Mouse (Mus musculus) embryonic facial prominence, embryonic 11.5 days (tissue): Measurements from ENCODE around the gene Zfp385c. TPM values are rescaled to one million over a fixed set of nuclear protein-coding genes. Genes with fewer than 3 reads are reported as not detected.

Experiments
- ATAC-seq: fragments of 200-750 bp; cut with Nextera tagmentation; replicated peaks from 2 replicates; pipeline ENCODE4 v1.8.0; 2017; ENCODE audit warnings: low read depth; ENCODE audit not compliant: insufficient number of reproducible peaks, low FRiP score, low TSS enrichment
- DNase-seq: peaks from one replicate; pipeline ENCODE4 v3.0.0-alpha.2; 2015; ENCODE audit warnings: low spot score
- H3K27ac ChIP-seq: fragments of 300-500 bp; sonication (generic); replicated peaks from 2 replicates; pipeline ENCODE4 v1.5.1; 2014; ENCODE audit warnings: mild to moderate bottlenecking, low read depth, low read length, control low read depth
- H3K27me3 ChIP-seq: fragments of 300-500 bp; sonication (generic); 2 replicates; pipeline ENCODE4 v1.6.1; 2014; ENCODE audit warnings: mild to moderate bottlenecking, low read length, moderate library complexity, mixed read lengths; ENCODE audit not compliant: control insufficient read depth, insufficient read depth
- H3K36me3 ChIP-seq: fragments of 300-500 bp; sonication (generic); replicated peaks from 2 replicates; pipeline ENCODE4 v1.6.1; 2014; ENCODE audit warnings: low read depth, mild to moderate bottlenecking, low read length, moderate library complexity, mixed read lengths; ENCODE audit not compliant: control insufficient read depth, insufficient read depth
- H3K4me1 ChIP-seq: fragments of 300-500 bp; sonication (generic); 2 replicates; pipeline ENCODE4 v1.6.1; 2014; ENCODE audit warnings: low read length, mixed read lengths; ENCODE audit not compliant: control insufficient read depth, insufficient read depth
- H3K4me2 ChIP-seq: fragments of 300-500 bp; sonication (generic); 2 replicates; pipeline ENCODE4 v1.6.1; 2014; ENCODE audit warnings: low read depth, mild to moderate bottlenecking, control low read depth, low read length, moderate library complexity
- H3K4me3 ChIP-seq: fragments of 300-500 bp; sonication (generic); 2 replicates; pipeline ENCODE4 v1.5.1; 2014; ENCODE audit warnings: low read depth, low read length, control low read depth
- H3K9ac ChIP-seq: fragments of 300-500 bp; sonication (generic); replicated peaks from 2 replicates; pipeline ENCODE4 v1.6.1; 2014; ENCODE audit warnings: mild to moderate bottlenecking, control low read depth, low read length
- H3K9me3 ChIP-seq: fragments of 300-500 bp; sonication (generic); replicated peaks from 2 replicates; pipeline ENCODE4 v1.6.1; 2016; ENCODE audit warnings: mild to moderate bottlenecking, low read length, inconsistent platforms, mixed read lengths; ENCODE audit not compliant: control insufficient read depth
- WGBS: fragments of 180-500 bp; shearing (Covaris S2); extraction: QIAGEN DNeasy Blood & Tissue Kit; methylation state at CpG from one replicate; pipeline ENCODE4 v1.1.7; 2014; 5-methylcytosine and 5-hydroxymethylcytosine counted together
- polyA plus RNA-seq: library from polyadenylated mRNA; unstranded; fragments of >200 nt; fragmentation: Nextera tagmentation; extraction: Ambion mirVana; gene quantifications from 2 replicates; pipeline ENCODE4 v1.2.1, GENCODE M21; 2014

Zfp385c gene
- polyA plus RNA-seq = 0.53 and 1.2 TPM in 2 replicates

GRCm38 (mm10) chr11:100692164-100692616 is at the start of gene Zfp385c:
Gene Zfp385c (minus strand): TSS chr11:100692455.
- H3K27me3 ChIP-seq = peaks cover 5% of the 10 kb centered on the region
- no peak for ATAC-seq
- H3K4me3 ChIP-seq = no peak within 1 kb of the TSS
- whole genome bisulfite sequencing = 2% methylated on average over 23 of the region's 23 CpGs
- no peaks in the 10 kb centered on the region for H3K36me3 ChIP-seq
- peaks cover 3% of the 10 kb centered on the region; the same call in 1 of the 2 replicates for H3K4me1 ChIP-seq
- peak within 1 kb of the TSS; percentile 1; the same call in 1 of the 2 replicates for H3K9ac ChIP-seq
- no peak within 1 kb of the TSS for H3K27ac ChIP-seq
- DNase-seq = peak; percentile 28
- no peaks in the 10 kb centered on the region for H3K9me3 ChIP-seq
- peak within 1 kb of the TSS; percentile 32 for H3K4me2 ChIP-seq

- no peak for ATAC-seq
- Histone ChIP-seq H3K4me1 (no peaks in the 10 kb centered on the region), H3K27ac (no peak overlapping the region), H3K36me3 (no peaks in the 10 kb centered on the region), H3K4me3 (no peak overlapping the region), H3K27me3 (no peaks in the 10 kb centered on the region), H3K9ac (no peak overlapping the region), H3K9me3 (no peaks in the 10 kb centered on the region), H3K4me2 (no peak overlapping the region)
- no peak for DNase-seq
- 63% methylated on average over 6 of the region's 6 CpGs for WGBS
These were observed 49.1 kb upstream of the Zfp385c start for GRCm38 (mm10) chr11:100741348-100741747.

GRCm38 (mm10) chr11:100738749-100739148 is 46.5 kb upstream of the Zfp385c start:
- H3K9ac ChIP-seq = no peak overlapping the region
- H3K27ac ChIP-seq = no peak overlapping the region
- H3K27me3 ChIP-seq = no peaks in the 10 kb centered on the region
- no peaks in the 10 kb centered on the region for H3K9me3 ChIP-seq
- H3K4me1 ChIP-seq = no peaks in the 10 kb centered on the region
- peak overlapping the region; percentile 89; the same call in 1 of the 2 replicates for H3K4me3 ChIP-seq
- ATAC-seq (no peak), DNase-seq (no peak)
- WGBS = 14% methylated on average over 5 of the region's 5 CpGs
- peak overlapping the region; percentile 49; the same call in 1 of the 2 replicates for H3K4me2 ChIP-seq
- H3K36me3 ChIP-seq = no peaks in the 10 kb centered on the region

- Histone ChIP-seq H3K9me3 (no peaks in the 10 kb centered on the region), H3K27ac (no peak within 1 kb of the TSS), H3K9ac (peak within 1 kb of the TSS; percentile 84), H3K27me3 (no peaks in the 10 kb centered on the region), H3K4me2 (peak within 1 kb of the TSS; percentile 76), H3K4me3 (peak within 1 kb of the TSS; percentile 89), H3K36me3 (no peaks in the 10 kb centered on the region), H3K4me1 (no peaks in the 10 kb centered on the region)
- peak; percentile 99 for ATAC-seq
- WGBS = 0% methylated on average over 35 of the region's 39 CpGs
- peak; percentile 99 for DNase-seq
These were observed 45.9 kb upstream of the Zfp385c start, which contains the start of gene Rab5c for GRCm38 (mm10) chr11:100738066-100738604. Gene Rab5c (minus strand): TSS chr11:100738215.

GRCm38 (mm10) chr11:100737105-100737733 is 45.0 kb upstream of the Zfp385c start:
- H3K27ac ChIP-seq = no peak overlapping the region
- ATAC-seq = no peak
- WGBS = 3% methylated on average over 13 of the region's 13 CpGs

GRCm38 (mm10) chr11:100736746-100737080 is 44.5 kb upstream of the Zfp385c start:
- Histone ChIP-seq H3K4me1 (no peaks in the 10 kb centered on the region), H3K27me3 (no peaks in the 10 kb centered on the region), H3K9me3 (no peaks in the 10 kb centered on the region), H3K4me3 (peak overlapping the region; percentile 89), H3K36me3 (no peaks in the 10 kb centered on the region), H3K4me2 (peak overlapping the region; percentile 76; the same call in 1 of the 2 replicates), H3K27ac (no peak overlapping the region), H3K9ac (no peak overlapping the region; the same call in 1 of the 2 replicates)
- ATAC-seq = no peak
- DNase-seq = no peak
- WGBS = 85% methylated on average over 4 of the region's 4 CpGs

More at GRCm38 (mm10) chr11:100737105-100737733, 45.0 kb upstream of the Zfp385c start:
- peak overlapping the region; percentile 76 for H3K4me2 ChIP-seq
- DNase-seq = no peak
- H3K4me3 ChIP-seq = peak overlapping the region; percentile 89
- peak overlapping the region; percentile 84 for H3K9ac ChIP-seq
- no peaks in the 10 kb centered on the region for H3K27me3 ChIP-seq
- H3K4me1 ChIP-seq = no peaks in the 10 kb centered on the region
- H3K9me3 ChIP-seq = no peaks in the 10 kb centered on the region
- H3K36me3 ChIP-seq = no peaks in the 10 kb centered on the region

- ATAC-seq (no peak), DNase-seq (no peak)
- H3K4me2 ChIP-seq = no peak overlapping the region
- H3K27ac ChIP-seq = no peak overlapping the region
- no peaks in the 10 kb centered on the region for H3K36me3 ChIP-seq
- no peaks in the 10 kb centered on the region for H3K9me3 ChIP-seq
- no peaks in the 10 kb centered on the region for H3K27me3 ChIP-seq
- no peaks in the 10 kb centered on the region for H3K4me1 ChIP-seq
- H3K9ac ChIP-seq = no peak overlapping the region
- WGBS = 74% methylated on average over 14 of the region's 14 CpGs
- H3K4me3 ChIP-seq = no peak overlapping the region
These were observed 43.9 kb upstream of the Zfp385c start for GRCm38 (mm10) chr11:100735954-100736745.
